Mouse (Mus musculus): Measurements from ENCODE around the gene Nt5c2. TPM values are rescaled to one million over a fixed set of nuclear protein-coding genes. Genes with fewer than 3 reads are reported as not detected.
A peak's percentile ranks its signal among the peaks of the same experiment; 100 is the strongest.

Gene Nt5c2
- total and polyA plus RNA-seq, 2 experiments from 2014 or later, result 64.1 to 81.8 TPM

DNA sequence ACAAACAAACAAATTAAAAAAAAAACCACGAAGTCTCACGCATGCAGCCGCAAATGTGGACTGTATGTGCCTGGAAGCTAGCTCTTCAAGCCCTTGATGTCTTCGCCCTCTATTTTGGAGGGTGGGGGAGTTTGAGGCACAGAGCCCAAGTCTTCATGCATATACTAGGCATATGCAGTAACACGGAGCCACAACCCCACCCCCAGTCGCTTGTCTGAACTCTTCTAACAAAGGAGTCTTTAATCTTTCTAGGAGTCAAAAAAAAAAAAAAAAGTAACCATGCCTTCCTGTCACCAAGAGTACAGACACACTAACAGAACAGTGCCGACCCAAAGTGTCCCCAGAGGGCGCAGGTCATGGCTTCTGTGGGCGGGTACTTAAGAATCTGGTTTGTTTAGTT, 1.0 kb upstream of the Nt5c2 start:
- H3K4me2 ChIP-seq (ENCODE audit: low read depth, low read length, poor library complexity, severe bottlenecking), result peak overlapping the region; percentile 62
- no peak for TF ChIP-seq CTCF (IDR thresholded peaks at IDR 0.05)
- peak overlapping the region; percentile 84 for H3K4me3 ChIP-seq (ENCODE audit: low read depth, low read length)
- H3K36me3 ChIP-seq (ENCODE audit: insufficient read depth, low read length), result no peaks in the 10 kb centered on the region
- no peaks in the 10 kb centered on the region for H3K9me3 ChIP-seq (ENCODE audit: low read length)
- 3% methylated on average over 9 of the region's 9 CpGs for WGBS
- ATAC-seq (ENCODE audit: low FRiP score) (no peak), DNase-seq (ENCODE audit: low spot score) (peak; percentile 13)
- peak overlapping the region; percentile 98 for H3K27ac ChIP-seq (ENCODE audit: low read depth, low read length)
- peak overlapping the region; percentile 96 for H3K9ac ChIP-seq (replicated peaks; ENCODE audit: low read length, poor library complexity, severe bottlenecking)
- peaks cover 2% of the 10 kb centered on the region for H3K4me1 ChIP-seq (ENCODE audit: insufficient read depth, low read length)
- no peaks in the 10 kb centered on the region for H3K27me3 ChIP-seq (ENCODE audit: insufficient read depth, low read length)

DNA sequence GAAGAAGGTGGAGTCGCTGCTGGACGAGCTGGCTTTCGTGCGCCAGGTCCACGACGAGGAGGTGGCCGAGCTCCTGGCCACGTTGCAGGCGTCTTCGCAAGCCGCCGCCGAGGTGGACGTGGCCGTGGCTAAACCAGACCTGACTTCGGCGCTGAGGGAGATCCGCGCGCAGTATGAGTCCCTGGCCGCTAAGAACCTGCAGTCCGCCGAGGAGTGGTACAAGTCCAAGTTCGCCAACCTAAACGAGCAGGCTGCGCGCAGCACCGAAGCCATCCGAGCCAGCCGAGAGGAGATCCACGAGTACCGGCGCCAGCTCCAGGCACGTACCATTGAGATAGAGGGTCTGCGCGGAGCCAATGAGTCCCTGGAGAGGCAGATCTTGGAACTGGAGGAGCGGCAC, 443 bp upstream of the Nt5c2 start:
- Histone ChIP-seq H3K4me3 (ENCODE audit: low read depth, low read length) (peak overlapping the region; percentile 84), H3K27me3 (ENCODE audit: insufficient read depth, low read length) (no peaks in the 10 kb centered on the region), H3K36me3 (ENCODE audit: insufficient read depth, low read length) (no peaks in the 10 kb centered on the region), H3K4me2 (ENCODE audit: low read depth, low read length, poor library complexity, severe bottlenecking) (peak overlapping the region; percentile 62), H3K27ac (ENCODE audit: low read depth, low read length) (peak overlapping the region; percentile 98), H3K9me3 (ENCODE audit: low read length) (no peaks in the 10 kb centered on the region), H3K9ac (replicated peaks; ENCODE audit: low read length, poor library complexity, severe bottlenecking) (peak overlapping the region; percentile 96), H3K4me1 (ENCODE audit: insufficient read depth, low read length) (peaks cover 2% of the 10 kb centered on the region)
- DNase-seq (ENCODE audit: low spot score), result peak; percentile 39
- TF ChIP-seq CTCF (IDR thresholded peaks at IDR 0.05), result no peak
- ATAC-seq (ENCODE audit: low FRiP score), result peak; percentile 6; the same call in 1 of the 2 replicates
- WGBS, result 1% methylated on average over 37 of the region's 37 CpGs

GRCm38 (mm10) chr19:47014159-47014446, 850 bp downstream of the Nt5c2 start:
- H3K27ac ChIP-seq (ENCODE audit: low read depth, low read length), result peak overlapping the region; percentile 98

GRCm38 (mm10) chr19:47013340-47014158, 1.4 kb downstream of the Nt5c2 start:
- no peak for TF ChIP-seq CTCF (IDR thresholded peaks at IDR 0.05)
- Histone ChIP-seq H3K4me3 (ENCODE audit: low read depth, low read length) (peak overlapping the region; percentile 84), H3K9ac (replicated peaks; ENCODE audit: low read length, poor library complexity, severe bottlenecking) (peak overlapping the region; percentile 96), H3K27ac (ENCODE audit: low read depth, low read length) (peak overlapping the region; percentile 98), H3K4me1 (ENCODE audit: insufficient read depth, low read length) (peaks cover 2% of the 10 kb centered on the region; the same call in 1 of the 2 replicates), H3K36me3 (ENCODE audit: insufficient read depth, low read length) (no peaks in the 10 kb centered on the region), H3K4me2 (ENCODE audit: low read depth, low read length, poor library complexity, severe bottlenecking) (peak overlapping the region; percentile 62), H3K9me3 (ENCODE audit: low read length) (no peaks in the 10 kb centered on the region), H3K27me3 (ENCODE audit: insufficient read depth, low read length) (no peaks in the 10 kb centered on the region)
- ATAC-seq (ENCODE audit: low FRiP score) (no peak), DNase-seq (ENCODE audit: low spot score) (peak; percentile 42)
- WGBS, result 8% methylated on average over 20 of the region's 20 CpGs

More at GRCm38 (mm10) chr19:47014159-47014446, 850 bp downstream of the Nt5c2 start:
- no peak for DNase-seq (ENCODE audit: low spot score)
- no peak for TF ChIP-seq CTCF (IDR thresholded peaks at IDR 0.05)
- Histone ChIP-seq H3K36me3 (ENCODE audit: insufficient read depth, low read length) (no peaks in the 10 kb centered on the region), H3K9me3 (ENCODE audit: low read length) (no peaks in the 10 kb centered on the region), H3K4me2 (ENCODE audit: low read depth, low read length, poor library complexity, severe bottlenecking) (peak overlapping the region; percentile 62), H3K4me1 (ENCODE audit: insufficient read depth, low read length) (peaks cover 2% of the 10 kb centered on the region; the same call in 1 of the 2 replicates), H3K9ac (replicated peaks; ENCODE audit: low read length, poor library complexity, severe bottlenecking) (peak overlapping the region; percentile 96), H3K27me3 (ENCODE audit: insufficient read depth, low read length) (no peaks in the 10 kb centered on the region), H3K4me3 (ENCODE audit: low read depth, low read length) (peak overlapping the region; percentile 84)
- 0 out of 2 replicates have a peak, but pooled peaks have one; percentile 4 for ATAC-seq (ENCODE audit: low FRiP score)
- 1% methylated on average over 11 of the region's 11 CpGs for WGBS

GRCm38 (mm10) chr19:47012521-47013130, 2.3 kb downstream of the Nt5c2 start:
- H3K4me1 ChIP-seq (ENCODE audit: insufficient read depth, low read length), result 0 out of 2 replicates have a peak, but pooled peaks cover 2% of the 10 kb centered on the region
- no peak overlapping the region for H3K27ac ChIP-seq (ENCODE audit: low read depth, low read length)
- DNase-seq (ENCODE audit: low spot score), result no peak
- no peaks in the 10 kb centered on the region for H3K27me3 ChIP-seq (ENCODE audit: insufficient read depth, low read length)
- H3K4me3 ChIP-seq (ENCODE audit: low read depth, low read length), result no peak overlapping the region
- TF ChIP-seq CTCF (IDR thresholded peaks at IDR 0.05), result peak; percentile 17; the same call in 1 of the 2 replicates
- H3K4me2 ChIP-seq (ENCODE audit: low read depth, low read length, poor library complexity, severe bottlenecking), result no peak overlapping the region
- H3K9ac ChIP-seq (replicated peaks; ENCODE audit: low read length, poor library complexity, severe bottlenecking), result no peak overlapping the region
- 92% methylated on average over 15 of the region's 15 CpGs for WGBS
- H3K9me3 ChIP-seq (ENCODE audit: low read length), result no peaks in the 10 kb centered on the region
- H3K36me3 ChIP-seq (ENCODE audit: insufficient read depth, low read length), result no peaks in the 10 kb centered on the region
- ATAC-seq (ENCODE audit: low FRiP score), result no peak

DNA sequence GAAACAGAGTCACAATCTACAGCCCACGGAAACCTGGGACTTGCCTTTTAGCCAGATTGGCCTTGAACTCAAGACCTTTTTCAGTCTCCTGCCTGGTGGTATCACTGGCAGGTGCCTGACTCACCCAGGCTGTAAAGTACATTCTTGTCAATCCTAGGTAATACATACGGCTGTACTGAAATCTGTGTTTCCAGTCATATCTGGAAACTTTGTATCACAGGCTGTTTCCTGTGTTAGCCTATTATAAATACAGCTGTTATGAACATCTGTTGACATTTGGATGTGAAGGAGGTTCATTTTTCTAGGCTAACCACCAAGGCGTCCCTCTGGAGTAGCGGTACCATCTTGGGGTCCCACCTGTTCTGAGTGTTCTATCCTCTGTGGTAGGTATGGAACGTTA, 5.0 kb downstream of the Nt5c2 start:
- ATAC-seq (ENCODE audit: low FRiP score), result no peak
- no peaks in the 10 kb centered on the region for H3K36me3 ChIP-seq (ENCODE audit: insufficient read depth, low read length)

More for the DNA sequence above, 5.0 kb downstream of the Nt5c2 start:
- Histone ChIP-seq H3K4me1 (ENCODE audit: insufficient read depth, low read length) (0 out of 2 replicates have a peak, but pooled peaks cover 2% of the 10 kb centered on the region), H3K9ac (replicated peaks; ENCODE audit: low read length, poor library complexity, severe bottlenecking) (no peak overlapping the region), H3K27ac (ENCODE audit: low read depth, low read length) (no peak overlapping the region), H3K27me3 (ENCODE audit: insufficient read depth, low read length) (no peaks in the 10 kb centered on the region), H3K9me3 (ENCODE audit: low read length) (no peaks in the 10 kb centered on the region), H3K4me3 (ENCODE audit: low read depth, low read length) (no peak overlapping the region), H3K4me2 (ENCODE audit: low read depth, low read length, poor library complexity, severe bottlenecking) (no peak overlapping the region)
- DNase-seq (ENCODE audit: low spot score), result no peak
- WGBS, result 91% methylated on average over 5 of the region's 5 CpGs
- TF ChIP-seq CTCF (IDR thresholded peaks at IDR 0.05), result no peak

All from midbrain, postnatal 0 days (tissue).